In the genomic region with DNA sequence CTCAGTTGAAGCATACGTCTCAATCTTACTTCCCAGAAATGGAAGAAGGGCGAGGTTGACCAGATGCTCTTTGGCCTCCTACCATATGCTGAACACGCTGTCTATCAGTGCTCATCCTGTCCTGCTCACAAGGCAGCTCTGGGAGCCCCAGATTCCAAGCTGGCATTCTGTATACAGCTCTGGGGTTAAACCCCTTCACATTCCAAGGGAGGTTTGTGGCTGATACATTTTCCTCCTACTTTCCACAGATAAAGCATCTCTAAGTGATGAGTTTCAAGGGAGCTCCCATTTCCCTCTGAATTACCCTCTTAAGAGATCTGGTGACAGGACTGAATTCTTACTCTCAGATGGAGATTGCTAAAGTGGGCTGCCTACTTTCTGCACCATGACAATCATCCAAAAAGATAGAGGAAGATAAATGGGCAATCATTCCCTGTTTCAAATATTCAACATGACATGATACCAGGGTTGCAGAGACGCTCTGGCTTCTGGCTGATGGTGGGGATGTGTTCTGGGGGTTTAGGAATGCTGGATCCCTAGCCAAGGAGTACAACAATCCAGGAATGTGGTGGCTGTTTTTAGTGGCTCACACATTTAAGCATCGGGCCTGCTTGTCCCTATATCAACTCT, we compare ENCODE assay signal across 22 mouse cellular contexts.
A peak's percentile ranks its signal among the peaks of the same experiment; 100 is the strongest.
DNase-seq lines count a peak whose midpoint lies in the region; ATAC-seq and TF ChIP-seq lines count a peak whose summit lies in the region.
"Had no signal": no experiment of that assay in that cellular context is flagged by ENCODE, and none has a peak within 500 bp of the region (broad histone marks: within the 10 kb centered on the region; RNA-seq: fewer than 3 reads in every experiment).

No protein-coding gene starts in this region.

- no peak overlapping the region for H3K27ac ChIP-seq in lung, embryonic 14.5 days (ENCODE audit: low read depth)
- H3K27ac ChIP-seq: embryonic facial prominence, embryonic 13.5 days; heart, adult 2 months; heart, embryonic 10.5 days; heart, embryonic 13.5 days; hindbrain, embryonic 12.5 days; hindbrain, embryonic 15.5 days had no signal

- no peak overlapping the region for H3K4me3 ChIP-seq in lung, embryonic 14.5 days (ENCODE audit: low read depth, low read length)
- H3K4me3 ChIP-seq: embryonic facial prominence, embryonic 13.5 days; heart, adult 2 months; heart, embryonic 10.5 days; heart, embryonic 13.5 days; hindbrain, embryonic 12.5 days; hindbrain, embryonic 15.5 days had no signal

- no peaks in the 10 kb centered on the region for H3K36me3 ChIP-seq in lung, embryonic 14.5 days (ENCODE audit: insufficient read depth)
- H3K36me3 ChIP-seq: embryonic facial prominence, embryonic 13.5 days; heart, embryonic 10.5 days; heart, embryonic 13.5 days; hindbrain, embryonic 12.5 days; hindbrain, embryonic 15.5 days had no signal

- H3K4me2 ChIP-seq in lung, embryonic 14.5 days = no peak overlapping the region
- H3K4me2 ChIP-seq: embryonic facial prominence, embryonic 13.5 days; heart, embryonic 13.5 days; hindbrain, embryonic 12.5 days; hindbrain, embryonic 15.5 days had no signal

- 62% methylated on average over 5 of the region's 5 CpGs for WGBS in lung, embryonic 14.5 days

- peak; percentile 74 for DNase-seq in heart, adult 11 months
- no peak for DNase-seq in heart, postnatal 4 days
- DNase-seq in lung, embryonic 14.5 days = peak; percentile 37
- no peak for DNase-seq in lung, postnatal 10 days
- DNase-seq in NIH3T3 (ENCODE audit: low read depth) = peak; percentile 60
- no peak for DNase-seq in urinary bladder, postnatal 25 days (ENCODE audit: low spot score)
- no peak for DNase-seq in left cerebral cortex, postnatal 4 days
- DNase-seq: adrenal gland, adult 2 months; adrenal gland, postnatal 14 days; cerebellum, adult 11 months; cerebellum, adult 2 months; cerebellum, adult 9-11 months; cerebellum, postnatal 25 days; gastrocnemius, postnatal 25 days; heart, adult 2 months; heart, postnatal 14 days had no signal

- no peaks in the 10 kb centered on the region for H3K27me3 ChIP-seq in lung, embryonic 14.5 days (ENCODE audit: insufficient read depth, low read length)
- H3K27me3 ChIP-seq: embryonic facial prominence, embryonic 13.5 days; heart, embryonic 13.5 days; hindbrain, embryonic 12.5 days; hindbrain, embryonic 15.5 days had no signal

- ATAC-seq in lung, embryonic 14.5 days (ENCODE audit: insufficient read depth) = no peak
- ATAC-seq: forebrain, embryonic 14.5 days had no signal

- H3K9me3 ChIP-seq in lung, embryonic 14.5 days (ENCODE audit: low read depth, low read length) = no peaks in the 10 kb centered on the region
- H3K9me3 ChIP-seq: embryonic facial prominence, embryonic 13.5 days; heart, embryonic 10.5 days; heart, embryonic 13.5 days; hindbrain, embryonic 12.5 days; hindbrain, embryonic 15.5 days had no signal

- H3K9ac ChIP-seq in lung, embryonic 14.5 days = no peak overlapping the region
- H3K9ac ChIP-seq: embryonic facial prominence, embryonic 13.5 days; heart, embryonic 13.5 days; hindbrain, embryonic 12.5 days; hindbrain, embryonic 15.5 days had no signal

- H3K4me1 ChIP-seq in lung, embryonic 14.5 days (ENCODE audit: insufficient read depth) = no peaks in the 10 kb centered on the region
- H3K4me1 ChIP-seq: heart, embryonic 10.5 days; heart, embryonic 13.5 days; hindbrain, embryonic 12.5 days; hindbrain, embryonic 15.5 days had no signal

- intact Hi-C loops in left cerebral cortex, postnatal 4 days (cut with DNase I) = no loop called here

- TF ChIP-seq CTCF in lung, embryonic 14.5 days (IDR thresholded peaks at IDR 0.05; ENCODE audit: low read depth) = no peak

Comparison
In these comparisons a context has a peak if more than half of its experiments do, and no peak if none do; other contexts are left out.
1. DNase-seq: peak in heart, adult 11 months (single experiment), lung, embryonic 14.5 days (single experiment) and NIH3T3 (single experiment); none in heart, postnatal 4 days (single experiment), lung, postnatal 10 days (single experiment), urinary bladder, postnatal 25 days (single experiment) and left cerebral cortex, postnatal 4 days (single experiment).